Mouse (Mus musculus) lung, postnatal 0 days (tissue): Measurements from ENCODE around the gene Tyms.
A peak's percentile ranks its signal among the peaks of the same experiment; 100 is the strongest.

Experiments
- CTCF ChIP-seq: IDR thresholded peaks from 2 replicates; pipeline ENCODE4 v1.5.1; 2016; ENCODE audit warnings: antibody characterized with exemption, mild to moderate bottlenecking
- EP300 ChIP-seq: IDR thresholded peaks from 2 replicates; pipeline ENCODE4 v1.6.1; 2016; ENCODE audit warnings: antibody characterized with exemption, mild to moderate bottlenecking, control low read depth

GRCm38 (mm10) chr5:30111771-30112170 is 38.4 kb upstream of the Tyms start:
- peak; percentile 7; the same call in 1 of the 2 replicates for TF ChIP-seq CTCF
- TF ChIP-seq EP300, result no peak
